Mouse (Mus musculus) E14TG2a.4 (cell line): ENCODE measurements around the gene Atp6ap2.

Source experiments
- H3K27me3 ChIP-seq: 2 replicates; pipeline ENCODE4 v1.6.1; 2014; ENCODE audit warnings: low read length, control low read depth; ENCODE audit not compliant: insufficient read depth
- H3K36me3 ChIP-seq: 2 replicates; pipeline ENCODE4 v1.6.1; 2014; ENCODE audit warnings: low read length, control low read depth; ENCODE audit not compliant: insufficient read depth
- H3K4me1 ChIP-seq: replicated peaks from 2 replicates; pipeline ENCODE4 v1.6.1; 2014; ENCODE audit warnings: low read depth, low read length, control low read depth
- H3K4me3 ChIP-seq: replicated peaks from 2 replicates; pipeline ENCODE4 v1.5.1; 2014; ENCODE audit warnings: mild to moderate bottlenecking, low read length
- H3K9me3 ChIP-seq: 2 replicates; pipeline ENCODE4 v1.6.1; 2014; ENCODE audit warnings: low read length, control low read depth
- CTCF ChIP-seq: conservative IDR thresholded peaks from 2 replicates; pipeline ENCODE4 v1.5.1; 2014; ENCODE audit warnings: low read length
- NANOG ChIP-seq: IDR thresholded peaks from 2 replicates; pipeline ENCODE4 v1.6.1; 2014; ENCODE audit warnings: borderline replicate concordance, low read length, mixed read lengths
- POU5F1 ChIP-seq: IDR thresholded peaks from 2 replicates; pipeline ENCODE4 v1.6.1; 2014; ENCODE audit warnings: low read length, borderline replicate concordance

Gene Atp6ap2

GRCm38 (mm10) chrX:12653879-12654278, 66.3 kb downstream of the Atp6ap2 start:
- peaks cover 43% of the 10 kb centered on the region for H3K36me3 ChIP-seq
- H3K27me3 ChIP-seq, result no peaks in the 10 kb centered on the region
- H3K4me3 ChIP-seq, result no peak overlapping the region
- 0 out of 2 replicates have a peak, but pooled peaks cover 2% of the 10 kb centered on the region for H3K4me1 ChIP-seq
- no peaks in the 10 kb centered on the region for H3K9me3 ChIP-seq
- TF ChIP-seq POU5F1 (no peak), NANOG (no peak), CTCF (no peak)
